Mouse (Mus musculus) stomach, embryonic 15.5 days (tissue): ENCODE data around the gene Gfi1b. TPM values are rescaled to one million over a fixed set of nuclear protein-coding genes. Genes with fewer than 3 reads are reported as not detected.

Source experiments
- ATAC-seq: fragments of 200-750 bp; cut with Nextera tagmentation; 2 replicates; pipeline ENCODE4 v1.8.0; 2017; ENCODE audit warnings: low read depth, moderate number of reproducible peaks, moderate TSS enrichment; ENCODE audit not compliant: insufficient read depth, low FRiP score
- H3K27ac ChIP-seq: fragments of 300-500 bp; sonication (generic); 2 replicates; pipeline ENCODE4 v1.5.1; 2015; ENCODE audit warnings: mild to moderate bottlenecking, inconsistent platforms
- H3K27me3 ChIP-seq: fragments of 300-500 bp; sonication (generic); replicated peaks from 2 replicates; pipeline ENCODE4 v1.6.1; 2015; ENCODE audit warnings: inconsistent platforms
- H3K36me3 ChIP-seq: fragments of 300-500 bp; sonication (generic); 2 replicates; pipeline ENCODE4 v1.6.1; 2015; ENCODE audit warnings: inconsistent platforms
- H3K4me1 ChIP-seq: fragments of 300-500 bp; sonication (generic); 2 replicates; pipeline ENCODE4 v1.6.1; 2015; ENCODE audit warnings: inconsistent platforms
- H3K4me2 ChIP-seq: fragments of 300-500 bp; sonication (generic); 2 replicates; pipeline ENCODE4 v1.6.1; 2015; ENCODE audit warnings: mild to moderate bottlenecking, inconsistent platforms
- H3K4me3 ChIP-seq: fragments of 300-500 bp; sonication (generic); replicated peaks from 2 replicates; pipeline ENCODE4 v1.5.1; 2015; ENCODE audit warnings: inconsistent platforms
- H3K9ac ChIP-seq: fragments of 300-500 bp; sonication (generic); 2 replicates; pipeline ENCODE4 v1.6.1; 2015; ENCODE audit warnings: inconsistent platforms
- H3K9me3 ChIP-seq: fragments of 300-500 bp; sonication (generic); 2 replicates; pipeline ENCODE4 v1.6.1; 2016; ENCODE audit warnings: inconsistent platforms
- WGBS: fragments of 180-500 bp; shearing (Covaris S2); methylation state at CpG from one replicate; pipeline ENCODE4 v1.1.7; 2015; 5-methylcytosine and 5-hydroxymethylcytosine counted together
- polyA plus RNA-seq: library from polyadenylated mRNA; unstranded; fragments of >200 nt; fragmentation: Nextera tagmentation; extraction: Ambion mirVana; gene quantifications from 2 replicates; pipeline ENCODE4 v1.2.1, GENCODE M21; 2015

The Gfi1b gene
- 3.1 and 6.9 TPM in 2 replicates for polyA plus RNA-seq

- ATAC-seq = no peak
Observed at GRCm38 (mm10) chr2:28621664-28622171, at the start of gene Gfi1b. Gene Gfi1b (minus strand): TSS chr2:28621982.

GRCm38 (mm10) chr2:28671438-28671837 is 49.7 kb upstream of the Gfi1b start:
- Histone ChIP-seq H3K4me3 (no peak overlapping the region), H3K36me3 (peaks cover 61% of the 10 kb centered on the region), H3K27me3 (no peaks in the 10 kb centered on the region), H3K4me1 (no peaks in the 10 kb centered on the region), H3K4me2 (no peak overlapping the region), H3K9me3 (no peaks in the 10 kb centered on the region), H3K27ac (no peak overlapping the region), H3K9ac (no peak overlapping the region)
- 81% methylated on average over 2 of the region's 2 CpGs for WGBS
- ATAC-seq = no peak

More at GRCm38 (mm10) chr2:28621664-28622171, at the start of gene Gfi1b:
- Histone ChIP-seq H3K4me3 (peak within 1 kb of the TSS; percentile 17; the same call in 1 of the 2 replicates), H3K27ac (no peak within 1 kb of the TSS), H3K9me3 (no peaks in the 10 kb centered on the region), H3K36me3 (no peaks in the 10 kb centered on the region), H3K27me3 (peaks cover 8% of the 10 kb centered on the region; the same call in 1 of the 2 replicates), H3K9ac (no peak within 1 kb of the TSS), H3K4me1 (0 out of 2 replicates have a peak, but pooled peaks cover 4% of the 10 kb centered on the region), H3K4me2 (0 out of 2 replicates have a peak within 1 kb of the TSS, but pooled peaks have one; percentile 5)
- 8% methylated on average over 16 of the region's 16 CpGs for WGBS

DNA sequence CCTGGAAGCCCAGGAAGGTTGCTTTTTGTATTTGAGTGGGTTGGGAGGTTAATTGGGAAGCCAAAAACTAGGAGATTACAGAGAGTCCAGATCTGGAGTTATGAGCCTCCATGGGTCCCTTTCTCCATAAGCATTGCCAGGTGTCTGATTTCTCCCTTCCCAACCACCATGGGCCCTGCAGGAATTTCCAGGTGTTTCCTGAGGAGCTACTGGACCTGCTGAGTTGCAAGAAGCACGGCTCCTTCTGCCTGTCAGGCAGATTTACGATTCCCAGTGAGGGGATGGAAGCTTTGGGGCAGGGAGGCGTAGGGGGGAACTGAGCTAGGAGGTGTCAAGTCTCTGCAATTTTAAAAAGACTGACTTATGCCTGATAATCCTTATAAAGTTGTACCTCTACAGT is 44.0 kb upstream of the Gfi1b start:
- Histone ChIP-seq H3K9ac (no peak overlapping the region), H3K9me3 (no peaks in the 10 kb centered on the region), H3K27me3 (no peaks in the 10 kb centered on the region), H3K4me2 (no peak overlapping the region), H3K4me3 (no peak overlapping the region), H3K36me3 (peaks cover 51% of the 10 kb centered on the region), H3K27ac (no peak overlapping the region), H3K4me1 (no peaks in the 10 kb centered on the region)
- ATAC-seq = no peak
- 60% methylated on average over 3 of the region's 3 CpGs for WGBS

GRCm38 (mm10) chr2:28662891-28663290 is 41.1 kb upstream of the Gfi1b start:
- WGBS = 89% methylated on average over 3 of the region's 3 CpGs
- no peak overlapping the region for H3K4me2 ChIP-seq
- no peaks in the 10 kb centered on the region for H3K4me1 ChIP-seq
- no peak overlapping the region for H3K9ac ChIP-seq
- ATAC-seq = no peak
- no peak overlapping the region for H3K4me3 ChIP-seq
- no peak overlapping the region for H3K27ac ChIP-seq
- peaks cover 36% of the 10 kb centered on the region for H3K36me3 ChIP-seq
- H3K27me3 ChIP-seq = no peaks in the 10 kb centered on the region
- H3K9me3 ChIP-seq = no peaks in the 10 kb centered on the region

GRCm38 (mm10) chr2:28656216-28656615 is 34.4 kb upstream of the Gfi1b start:
- H3K36me3 ChIP-seq = peaks cover 16% of the 10 kb centered on the region
- 79% methylated on average over 8 of the region's 8 CpGs for WGBS
- no peak overlapping the region for H3K4me2 ChIP-seq
- no peaks in the 10 kb centered on the region for H3K9me3 ChIP-seq
- no peak overlapping the region for H3K4me3 ChIP-seq
- no peaks in the 10 kb centered on the region for H3K4me1 ChIP-seq
- H3K9ac ChIP-seq = no peak overlapping the region
- no peaks in the 10 kb centered on the region for H3K27me3 ChIP-seq
- no peak for ATAC-seq
- no peak overlapping the region for H3K27ac ChIP-seq

- H3K27me3 ChIP-seq = no peaks in the 10 kb centered on the region
- H3K9ac ChIP-seq = no peak overlapping the region
- no peak overlapping the region for H3K4me3 ChIP-seq
- no peak overlapping the region for H3K27ac ChIP-seq
- ATAC-seq = no peak
- no peaks in the 10 kb centered on the region for H3K9me3 ChIP-seq
- peaks cover 12% of the 10 kb centered on the region for H3K36me3 ChIP-seq
- H3K4me1 ChIP-seq = no peaks in the 10 kb centered on the region
- H3K4me2 ChIP-seq = no peak overlapping the region
- WGBS = 53% methylated on average over 2 of the region's 2 CpGs
Observed at GRCm38 (mm10) chr2:28654295-28654694, 32.5 kb upstream of the Gfi1b start.

- no peaks in the 10 kb centered on the region for H3K4me1 ChIP-seq
- no peaks in the 10 kb centered on the region for H3K9me3 ChIP-seq
- no peak for ATAC-seq
- H3K4me2 ChIP-seq = no peak overlapping the region
- no peak overlapping the region for H3K4me3 ChIP-seq
- H3K9ac ChIP-seq = no peak overlapping the region
- no peak overlapping the region for H3K27ac ChIP-seq
- H3K36me3 ChIP-seq = peaks cover 12% of the 10 kb centered on the region
- H3K27me3 ChIP-seq = no peaks in the 10 kb centered on the region
- 95% methylated on average over 7 of the region's 7 CpGs for WGBS
Observed at GRCm38 (mm10) chr2:28653351-28653750, 31.6 kb upstream of the Gfi1b start.

- no peak overlapping the region for H3K4me3 ChIP-seq
- no peak overlapping the region for H3K9ac ChIP-seq
- H3K27ac ChIP-seq = no peak overlapping the region
- H3K4me1 ChIP-seq = no peaks in the 10 kb centered on the region
- H3K36me3 ChIP-seq = peaks cover 9% of the 10 kb centered on the region
- H3K9me3 ChIP-seq = no peaks in the 10 kb centered on the region
- no peak for ATAC-seq
- no peaks in the 10 kb centered on the region for H3K27me3 ChIP-seq
- H3K4me2 ChIP-seq = no peak overlapping the region
Observed at GRCm38 (mm10) chr2:28650526-28650925, 28.7 kb upstream of the Gfi1b start.

DNA sequence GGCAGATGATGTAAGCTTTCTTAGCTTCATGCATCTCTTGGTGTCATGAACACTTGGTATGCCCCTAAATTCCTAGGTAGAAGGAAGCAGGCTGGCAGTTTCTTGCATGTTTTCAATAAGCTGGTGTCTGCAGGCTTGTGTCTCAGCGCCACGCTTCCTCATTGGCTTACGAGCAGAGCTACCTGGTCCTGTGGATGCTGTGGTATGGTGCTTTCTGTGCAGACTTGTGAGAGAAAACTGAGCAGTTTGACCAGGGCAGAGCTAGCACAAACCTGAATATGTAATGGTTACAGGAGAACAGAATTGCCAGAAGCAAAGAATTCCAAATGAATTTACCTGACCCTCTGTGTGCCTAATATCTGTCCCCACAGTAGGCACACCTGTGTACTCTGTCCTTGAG is 21.3 kb upstream of the Gfi1b start:
- Histone ChIP-seq H3K9ac (no peak overlapping the region), H3K27ac (no peak overlapping the region), H3K4me2 (no peak overlapping the region), H3K4me1 (peaks cover 11% of the 10 kb centered on the region; the same call in 1 of the 2 replicates), H3K9me3 (no peaks in the 10 kb centered on the region), H3K4me3 (no peak overlapping the region), H3K36me3 (no peaks in the 10 kb centered on the region), H3K27me3 (no peaks in the 10 kb centered on the region)
- no peak for ATAC-seq
- 81% methylated on average over 3 of the region's 3 CpGs for WGBS

- WGBS = under 1% methylated on average over 42 of the region's 43 CpGs
- Histone ChIP-seq H3K4me1 (peaks cover 11% of the 10 kb centered on the region; the same call in 1 of the 2 replicates), H3K9me3 (no peaks in the 10 kb centered on the region), H3K27ac (peak overlapping the region; percentile 83), H3K9ac (peak overlapping the region; percentile 72), H3K4me2 (peak overlapping the region; percentile 84), H3K4me3 (peak overlapping the region; percentile 95), H3K27me3 (no peaks in the 10 kb centered on the region), H3K36me3 (no peaks in the 10 kb centered on the region)
- ATAC-seq = peak; percentile 33; the same call in 1 of the 2 replicates
Observed at GRCm38 (mm10) chr2:28641435-28641941, 19.7 kb upstream of the Gfi1b start.

- Histone ChIP-seq H3K36me3 (no peaks in the 10 kb centered on the region), H3K4me1 (peaks cover 11% of the 10 kb centered on the region; the same call in 1 of the 2 replicates), H3K9ac (peak within 1 kb of the TSS; percentile 72), H3K27ac (peak within 1 kb of the TSS; percentile 83), H3K4me3 (peak within 1 kb of the TSS; percentile 95), H3K4me2 (peak within 1 kb of the TSS; percentile 84), H3K9me3 (no peaks in the 10 kb centered on the region), H3K27me3 (no peaks in the 10 kb centered on the region)
- WGBS = 2% methylated on average over 47 of the region's 47 CpGs
- peak; percentile 93 for ATAC-seq
Observed at GRCm38 (mm10) chr2:28640461-28641424, 19.0 kb upstream of the Gfi1b start, which contains the start of gene Tsc1. Gene Tsc1 (plus strand): TSS chr2:28641228.

DNA sequence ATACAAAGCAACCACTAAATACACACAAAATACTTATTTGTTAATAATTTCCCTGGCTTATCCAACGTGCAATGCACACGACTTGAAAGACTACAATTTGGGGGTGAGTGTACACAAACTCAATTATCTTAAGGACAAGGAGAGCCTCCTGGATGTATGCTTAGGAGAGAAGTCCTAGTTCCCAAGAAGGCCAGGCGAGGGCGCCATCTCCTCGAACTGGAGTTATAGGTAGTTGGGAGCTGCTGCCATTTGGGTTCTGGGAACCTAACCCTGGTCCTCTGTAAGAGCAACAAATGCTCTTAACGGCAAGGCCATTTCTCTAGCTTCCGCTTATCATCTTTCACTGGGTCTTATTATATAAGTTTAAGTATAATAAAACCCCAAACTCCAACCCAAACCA is 18.0 kb upstream of the Gfi1b start:
- no peak overlapping the region for H3K9ac ChIP-seq
- WGBS = 54% methylated on average over 7 of the region's 7 CpGs
- ATAC-seq = no peak

More for the DNA sequence above, 18.0 kb upstream of the Gfi1b start:
- no peaks in the 10 kb centered on the region for H3K27me3 ChIP-seq
- no peak overlapping the region for H3K4me2 ChIP-seq
- H3K4me3 ChIP-seq = no peak overlapping the region
- no peaks in the 10 kb centered on the region for H3K9me3 ChIP-seq
- H3K4me1 ChIP-seq = peaks cover 11% of the 10 kb centered on the region; the same call in 1 of the 2 replicates
- H3K27ac ChIP-seq = no peak overlapping the region
- no peaks in the 10 kb centered on the region for H3K36me3 ChIP-seq
